Mouse (Mus musculus) gastrocnemius, postnatal 36 days (tissue): ENCODE data around the gene Unc80. TPM values are rescaled to one million over a fixed set of nuclear protein-coding genes. Genes with fewer than 3 reads are reported as not detected.

Experiments
- DNase-seq, 2 experiments: peaks; one replicate each; pipeline ENCODE4 v3.0.0; 2022
- intact Hi-C: fragments of 180-260 bp; cut with DNase I; formaldehyde crosslinking; loops from one replicate; pipeline ENCODE4 v1.15.1; 2025
- total RNA-seq, 2 experiments: library from RNA; stranded (reverse); gene quantifications; 2 replicates each; pipeline ENCODE4 v1.2.3; 2021

Gene Unc80
- total RNA-seq, 2 experiments from 2014 or later = 0.05 to 0.18 TPM

DNA sequence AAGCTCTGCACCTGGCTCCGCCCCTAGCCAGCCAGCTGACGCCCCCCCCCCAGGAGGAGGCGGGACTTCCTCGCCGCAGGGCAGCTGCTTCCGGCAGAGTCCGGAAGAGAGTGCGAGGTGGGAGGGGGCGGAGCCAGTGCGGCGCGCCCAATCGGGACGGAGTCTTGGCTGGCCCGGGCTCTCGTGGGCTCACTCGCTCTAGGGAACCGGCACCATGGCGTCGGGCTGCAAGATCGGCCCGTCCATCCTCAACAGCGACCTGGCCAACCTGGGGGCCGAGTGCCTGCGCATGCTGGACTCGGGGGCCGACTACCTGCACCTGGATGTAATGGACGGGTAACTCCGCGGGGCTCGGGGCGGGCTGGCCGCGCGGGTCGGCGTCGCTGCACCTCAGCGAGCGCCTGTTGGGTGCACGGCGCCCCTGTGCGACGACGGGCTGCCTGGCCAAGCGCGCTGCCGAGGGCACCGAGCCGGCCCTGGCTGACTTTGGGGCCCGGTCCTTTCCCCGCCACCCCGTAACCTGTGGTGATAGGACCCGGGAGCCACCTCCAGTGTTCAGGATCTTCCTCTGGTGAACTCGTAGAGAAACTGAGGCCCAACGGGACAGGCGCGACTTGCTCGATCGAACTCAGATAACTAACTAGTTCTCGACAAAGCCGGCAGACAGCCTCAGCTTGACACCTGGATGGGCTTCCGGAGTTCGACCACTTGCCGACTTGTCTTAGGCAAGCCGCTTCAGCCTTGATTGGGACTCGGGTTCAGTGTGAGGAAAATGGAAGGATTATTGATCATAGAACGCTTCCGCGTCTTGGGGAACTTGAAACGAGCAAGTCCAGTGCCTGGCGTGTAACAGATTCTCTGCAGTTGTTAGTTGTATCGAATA lies 232.8 kb downstream of the Unc80 start, which contains the start of gene Rpe:
Rpe (plus strand) TSS at position 139 of the 883 bp plus-strand sequence.
- intact Hi-C loops = no loop called here
- DNase-seq = peak; percentile 85 to 90

DNA sequence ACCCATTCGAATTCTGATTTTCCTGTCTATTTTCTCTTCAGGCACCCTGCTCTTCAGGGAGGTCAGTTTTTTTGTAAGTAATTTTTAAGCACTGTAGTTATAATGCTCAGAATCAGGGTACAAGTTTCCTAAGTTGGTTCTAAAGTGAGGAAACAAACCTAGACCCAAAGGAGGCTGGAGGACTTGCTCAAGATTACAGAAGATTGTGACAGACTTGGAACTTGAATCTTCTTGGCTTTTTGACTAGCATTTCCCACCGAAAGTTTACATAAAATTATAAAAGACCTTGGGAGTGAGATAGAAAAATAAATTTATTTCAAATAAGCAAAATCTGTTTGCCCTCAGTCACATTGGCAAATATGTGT lies 233.4 kb downstream of the Unc80 start:
- intact Hi-C loops = no loop called here
- no peak for DNase-seq

DNA sequence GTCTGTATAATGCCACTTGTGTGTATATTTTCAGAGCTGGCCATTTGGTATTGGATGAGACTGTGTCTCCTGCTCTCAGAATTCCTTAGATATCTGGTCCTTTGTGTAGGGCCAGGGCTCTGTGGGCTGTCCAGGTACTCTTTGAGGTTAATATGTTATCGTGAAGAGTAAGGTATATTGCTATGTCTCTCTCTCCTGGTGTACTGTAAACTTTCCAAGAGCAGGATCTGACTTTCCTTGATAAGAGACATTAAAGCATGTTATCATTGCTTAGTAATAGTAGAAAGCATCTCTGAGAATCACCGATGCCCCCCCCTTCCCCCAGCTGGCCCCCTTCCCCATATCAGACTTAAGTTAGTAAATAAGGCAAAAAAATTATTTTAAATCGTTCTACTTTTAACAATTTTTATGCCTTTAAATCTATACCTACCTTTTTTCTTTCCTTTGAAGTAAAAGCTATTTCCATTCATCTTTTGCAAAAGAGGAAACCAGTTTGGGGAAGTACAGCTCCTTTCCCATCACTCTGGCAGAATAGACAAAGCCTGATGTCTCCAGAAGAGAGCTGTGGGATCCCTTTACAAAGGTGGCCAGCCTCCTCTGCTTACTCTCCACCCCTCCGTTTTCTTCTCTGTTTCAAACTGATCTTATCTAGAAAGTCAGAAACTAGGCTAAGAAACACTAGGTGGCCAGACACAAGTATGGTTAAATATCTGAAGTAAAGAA lies 234.6 kb downstream of the Unc80 start:
- intact Hi-C loops = no loop called here
- DNase-seq = no peak

DNA sequence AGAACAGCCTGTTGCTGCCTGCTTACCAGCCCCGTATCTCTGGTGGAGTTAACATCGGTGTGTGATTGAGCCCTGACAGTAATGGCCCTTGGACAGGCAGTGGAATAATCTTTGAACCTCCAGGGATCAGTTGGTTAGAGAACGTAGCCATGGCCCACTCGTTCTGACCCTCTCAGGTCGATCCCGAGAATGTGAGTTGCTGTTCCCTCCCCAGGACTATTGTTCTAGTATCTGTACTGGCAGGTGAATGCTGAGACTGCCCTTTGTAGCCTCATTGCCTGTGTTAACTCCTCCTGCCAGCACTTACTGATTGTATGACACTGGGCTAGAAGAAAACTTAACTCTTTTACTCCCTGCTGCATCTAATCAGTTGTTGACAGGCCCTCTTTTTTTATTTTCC lies 236.4 kb downstream of the Unc80 start:
- intact Hi-C loops = no loop called here
- DNase-seq = no peak

DNA sequence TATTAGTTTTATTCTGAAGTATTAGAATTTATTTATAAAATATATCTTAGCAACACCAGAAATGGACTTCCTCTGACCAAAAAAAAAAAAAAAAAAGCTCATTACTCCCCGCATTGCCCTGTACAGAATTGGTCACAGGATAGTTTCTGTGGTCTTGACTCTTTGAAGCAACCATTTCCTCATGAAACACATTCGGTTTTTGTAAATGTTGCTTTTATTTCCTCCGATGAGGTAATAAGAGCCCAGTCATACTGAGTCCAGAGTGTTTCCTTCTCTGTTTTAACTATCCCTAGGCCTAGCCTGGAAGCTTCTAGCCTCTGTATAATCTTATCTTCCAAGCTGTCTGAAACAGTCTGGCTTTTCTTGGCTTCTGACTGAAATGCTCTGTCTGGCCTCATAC lies 244.7 kb downstream of the Unc80 start:
- intact Hi-C loops = no loop called here

DNA sequence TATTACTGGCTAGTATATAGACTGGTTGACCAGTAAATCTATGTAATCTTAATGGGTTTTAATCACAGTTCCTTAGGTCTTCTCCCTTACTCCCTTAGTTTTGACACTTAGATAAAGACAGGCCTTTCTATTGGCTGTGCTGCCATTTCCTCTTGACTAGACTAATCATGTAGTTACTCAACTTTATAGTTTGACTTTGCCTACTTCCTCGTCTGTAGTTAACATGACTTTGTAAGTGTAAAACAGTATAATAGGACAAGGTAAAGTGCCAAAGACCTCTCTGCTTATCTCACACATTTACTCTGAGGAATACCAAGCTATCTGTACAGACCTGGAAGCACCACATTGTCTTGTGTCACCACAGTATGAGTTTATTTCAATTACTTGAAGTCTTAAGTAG lies 262.4 kb downstream of the Unc80 start:
- no peak for DNase-seq
- intact Hi-C loops = no loop called here

More for the DNA sequence above, 244.7 kb downstream of the Unc80 start:
- DNase-seq = no peak

Other genes with a start within 250 kb of the Unc80 start
- 10 to 100 TPM in 1 of 2 experiments, 1 to 10 TPM in 1; 7.5 to 10.2 TPM for gene Rpe, start 232.5 kb downstream of the Unc80 start, total RNA-seq